Mouse (Mus musculus) megakaryocyte, adult 5-6 weeks (primary cell): ENCODE measurements around the gene Krtap5-1. TPM values are rescaled to one million over a fixed set of nuclear protein-coding genes. Genes with fewer than 3 reads are reported as not detected.
"Not testable (repeated sequence)": the region's sequence is repeated elsewhere in the genome, so short reads cannot be mapped to it uniquely, and the experiment has no call there.

ENCODE experiments used
- ATAC-seq: 2 replicates; pipeline ENCODE4 v1.8.0; 2016; ENCODE audit warnings: mild to moderate bottlenecking, inconsistent platforms; ENCODE audit not compliant: poor library complexity, severe bottlenecking
- total RNA-seq, 2 experiments: library from RNA; stranded (forward) in 1 of 2; stranded (reverse) in 1 of 2; fragments of 153-499, 151-499 nt in 1 of 2; fragments of 221-1000, 200-1000 nt in 1 of 2; gene quantifications; 2 replicates each; pipeline versions ENCODE4 v1.2.3 to v1.2.4; 2015 to 2017

The Krtap5-1 gene
- total RNA-seq (2015) (not detected in 2 replicates), total RNA-seq (2017) (not detected in 2 replicates)

GRCm38 (mm10) chr7:142297018-142297417, at the start of gene Krtap5-1:
Krtap5-1 (minus strand) TSS chr7:142297118.
- not testable (repeated sequence) for ATAC-seq

DNA sequence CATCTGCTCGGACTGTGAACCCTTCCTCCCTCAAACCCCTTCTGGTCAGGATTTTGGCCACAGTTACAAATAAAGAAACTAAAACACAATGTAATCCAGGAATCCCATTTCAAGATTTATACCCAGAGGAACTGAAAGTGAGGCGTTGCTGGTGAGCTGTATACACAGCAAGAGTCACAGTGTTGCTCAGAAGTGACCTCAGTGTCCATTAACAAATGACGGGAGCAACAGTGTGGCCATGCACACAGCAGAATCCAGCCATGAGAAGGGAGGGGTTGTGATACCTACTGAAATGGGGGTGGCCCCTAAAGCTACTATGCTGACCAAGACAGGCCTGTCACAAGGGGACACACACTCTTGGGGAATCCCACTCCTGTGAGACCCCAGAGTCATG, 45.3 kb upstream of the Krtap5-1 start:
- ATAC-seq = peak; percentile 54

DNA sequence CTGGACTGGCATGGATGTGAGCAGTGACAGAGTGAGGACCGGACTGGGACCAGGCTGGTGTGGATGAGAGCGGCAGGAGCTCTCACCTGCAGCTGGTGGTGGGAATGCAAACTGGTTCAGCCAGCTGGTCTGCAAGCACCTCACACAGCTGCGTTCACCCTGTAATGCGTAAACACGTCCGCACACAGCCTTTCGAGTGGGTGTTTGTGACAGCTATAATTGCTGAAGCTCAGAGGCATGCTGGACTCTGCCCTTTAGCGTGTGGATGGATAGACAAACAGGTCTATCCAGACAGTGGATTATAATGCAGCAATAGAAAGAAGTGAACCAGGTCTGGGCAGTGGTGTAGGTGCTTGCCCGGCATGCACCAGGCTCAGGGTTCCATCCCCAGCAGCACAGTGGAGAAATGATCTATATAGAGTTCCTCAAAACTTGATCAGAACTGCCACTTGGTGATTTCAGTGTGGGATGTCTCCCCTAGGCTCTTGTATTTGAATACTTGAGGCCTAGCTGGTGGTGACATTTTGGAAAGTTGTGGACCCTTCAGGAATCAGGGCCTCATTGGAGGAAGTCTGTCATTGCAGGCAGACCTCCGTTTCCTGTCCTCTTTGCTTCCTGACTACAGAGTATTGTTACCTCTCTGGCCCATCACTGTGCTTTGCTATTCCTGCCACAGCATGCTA, 44.8 kb upstream of the Krtap5-1 start:
- peak; percentile 9; the same call in 1 of the 2 replicates for ATAC-seq

GRCm38 (mm10) chr7:142340269-142340970, 43.5 kb upstream of the Krtap5-1 start:
- ATAC-seq = peak; percentile 88

- ATAC-seq = no peak
These were observed 38.2 kb upstream of the Krtap5-1 start for GRCm38 (mm10) chr7:142335151-142335550.

- ATAC-seq = peak; percentile 94
These were observed 37.3 kb upstream of the Krtap5-1 start for GRCm38 (mm10) chr7:142334246-142334645.

GRCm38 (mm10) chr7:142332741-142333140, 35.8 kb upstream of the Krtap5-1 start:
- not testable (repeated sequence) for ATAC-seq

GRCm38 (mm10) chr7:142331281-142331680, 34.4 kb upstream of the Krtap5-1 start:
- no peak for ATAC-seq

DNA sequence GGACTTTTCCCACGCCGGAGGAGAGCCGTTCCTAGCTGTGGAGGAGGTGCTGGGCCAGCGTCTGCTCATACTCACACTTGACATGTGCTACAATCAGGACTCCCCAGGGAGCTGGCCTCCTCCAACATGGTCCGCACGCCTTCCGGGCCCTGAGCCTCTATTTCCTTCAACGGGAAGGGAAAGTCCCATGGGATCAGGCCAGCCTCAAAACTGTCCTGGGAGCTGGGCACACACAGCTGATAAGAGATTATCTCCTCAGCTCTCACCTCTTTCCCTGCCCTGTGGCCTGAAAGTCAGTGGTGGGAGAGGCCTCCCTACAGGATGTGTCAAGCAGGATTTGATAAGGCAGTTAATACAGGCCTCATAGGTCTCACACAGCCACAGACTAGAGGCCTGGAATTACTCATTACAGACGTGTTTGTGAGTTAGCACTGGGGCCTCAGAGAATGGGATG, 33.4 kb upstream of the Krtap5-1 start:
- no peak for ATAC-seq

DNA sequence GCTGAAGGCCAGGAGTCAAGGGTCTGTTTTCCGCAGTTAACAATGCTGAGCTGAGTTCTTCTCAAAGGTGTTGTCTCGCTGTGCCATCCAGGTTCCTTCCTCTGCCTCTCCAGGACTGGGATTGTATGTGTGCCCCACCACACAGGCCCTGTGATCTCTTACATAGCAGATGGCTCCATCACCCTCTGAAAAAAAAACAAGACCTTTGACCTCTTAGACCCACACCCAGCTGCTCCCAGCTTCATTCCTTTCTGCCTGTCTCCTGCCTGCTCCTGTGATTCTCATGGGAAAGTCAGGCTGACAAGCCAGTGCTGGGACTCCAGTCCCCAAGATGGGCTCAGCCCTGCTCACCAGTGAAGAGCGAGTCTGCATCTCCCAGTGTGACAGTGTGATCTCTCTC, 31.6 kb upstream of the Krtap5-1 start:
- no peak for ATAC-seq

DNA sequence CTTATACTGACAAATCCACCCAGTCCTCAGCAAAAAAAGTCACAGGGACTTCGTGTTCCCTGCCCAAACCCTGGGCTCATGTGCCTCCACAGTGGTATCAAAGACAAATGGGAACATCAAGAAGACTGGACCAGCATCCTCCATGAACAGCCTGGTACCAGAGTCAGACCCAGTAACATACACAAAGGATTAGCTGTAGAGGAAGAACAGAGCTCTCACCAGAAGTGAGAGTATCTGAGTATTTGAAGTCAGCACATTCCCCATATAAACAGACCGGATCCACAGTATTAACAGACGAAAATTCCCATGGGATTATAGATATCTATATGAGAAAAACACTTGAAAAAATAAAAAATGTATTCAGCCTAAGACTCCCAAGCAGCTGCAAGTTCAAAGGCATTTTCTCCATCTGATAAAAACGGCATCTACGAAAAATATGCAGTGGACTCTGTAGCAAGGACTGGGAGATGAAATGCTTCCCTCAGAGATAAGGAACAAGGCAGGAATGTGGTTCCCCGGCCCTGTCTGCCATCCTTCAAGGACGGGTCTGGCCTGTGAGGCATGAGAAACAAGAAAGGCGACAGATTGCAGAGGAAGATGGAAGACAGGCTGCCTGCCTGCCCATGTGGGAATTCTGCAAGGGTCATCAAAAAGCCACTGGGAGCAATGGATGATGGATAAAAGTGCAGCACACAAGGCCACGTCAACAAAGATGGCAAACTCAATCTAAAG, 30.0 kb upstream of the Krtap5-1 start:
- no peak for ATAC-seq

- ATAC-seq = no peak
These were observed 26.6 kb upstream of the Krtap5-1 start for GRCm38 (mm10) chr7:142323396-142324117.

DNA sequence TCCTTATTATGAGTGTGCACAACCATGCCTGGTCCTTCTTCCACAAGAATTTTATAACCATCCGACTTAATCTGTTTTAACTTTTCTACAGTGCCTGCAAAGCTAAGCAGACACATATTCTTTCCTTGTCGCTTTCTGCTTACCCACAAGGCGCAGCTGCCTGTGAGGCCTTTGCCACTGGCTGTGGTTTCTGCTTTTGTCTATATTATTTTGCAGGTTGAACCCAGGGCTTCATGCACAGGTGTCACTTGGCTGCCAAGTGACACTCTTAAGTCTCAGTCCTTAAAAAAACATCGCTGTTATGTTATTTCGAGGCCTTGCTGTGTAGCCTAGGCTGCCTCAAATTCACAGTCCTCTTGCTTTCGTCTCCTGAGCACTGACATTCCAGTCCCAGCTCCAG, 25.7 kb upstream of the Krtap5-1 start:
- no peak for ATAC-seq

- ATAC-seq = not testable (repeated sequence)
These were observed 24.9 kb upstream of the Krtap5-1 start for GRCm38 (mm10) chr7:142321637-142322306.

DNA sequence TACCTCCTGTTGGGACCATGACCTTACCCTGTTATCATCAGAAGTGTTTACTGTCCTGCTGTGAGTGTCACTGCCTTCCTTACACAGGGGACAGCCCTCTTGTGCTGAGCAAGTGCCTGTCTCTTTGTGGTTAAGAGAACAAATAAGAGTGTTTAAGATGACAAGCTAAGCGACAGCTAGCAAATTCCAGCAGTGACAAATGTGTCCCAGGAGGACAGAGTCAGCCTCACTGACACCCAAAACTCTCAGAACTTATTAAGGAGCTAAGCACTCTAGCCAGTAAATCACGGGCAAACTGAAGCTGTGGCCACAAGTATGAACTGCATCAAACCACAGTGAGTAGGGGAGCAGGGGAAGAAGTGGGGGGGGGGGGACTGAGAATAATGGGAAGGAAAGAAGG, 24.0 kb upstream of the Krtap5-1 start:
- ATAC-seq = no peak

- ATAC-seq = no peak
These were observed 22.2 kb upstream of the Krtap5-1 start for GRCm38 (mm10) chr7:142319124-142319523.

DNA sequence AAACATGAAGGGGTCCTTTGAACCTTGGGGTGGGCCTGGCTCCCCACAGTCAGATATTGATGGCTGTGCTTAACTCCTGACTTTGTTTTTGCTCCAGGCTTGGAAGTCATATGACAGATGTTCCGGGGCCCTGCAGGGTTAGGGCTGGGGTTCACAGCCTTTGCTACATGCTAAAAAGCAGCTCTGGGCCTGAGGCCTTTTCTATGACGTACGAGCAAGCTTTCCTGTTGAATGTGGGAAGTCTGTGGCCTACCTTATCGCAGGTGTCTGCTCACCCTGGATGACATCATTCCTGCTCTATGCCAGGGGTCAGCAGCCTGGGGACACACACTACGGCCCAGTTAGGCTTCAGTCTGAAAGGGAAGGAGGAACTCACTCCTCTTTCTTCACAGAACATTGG, 20.3 kb upstream of the Krtap5-1 start:
- ATAC-seq = no peak

GRCm38 (mm10) chr7:142316558-142316957, 19.6 kb upstream of the Krtap5-1 start:
- peak; percentile 68; the same call in 1 of the 2 replicates for ATAC-seq

DNA sequence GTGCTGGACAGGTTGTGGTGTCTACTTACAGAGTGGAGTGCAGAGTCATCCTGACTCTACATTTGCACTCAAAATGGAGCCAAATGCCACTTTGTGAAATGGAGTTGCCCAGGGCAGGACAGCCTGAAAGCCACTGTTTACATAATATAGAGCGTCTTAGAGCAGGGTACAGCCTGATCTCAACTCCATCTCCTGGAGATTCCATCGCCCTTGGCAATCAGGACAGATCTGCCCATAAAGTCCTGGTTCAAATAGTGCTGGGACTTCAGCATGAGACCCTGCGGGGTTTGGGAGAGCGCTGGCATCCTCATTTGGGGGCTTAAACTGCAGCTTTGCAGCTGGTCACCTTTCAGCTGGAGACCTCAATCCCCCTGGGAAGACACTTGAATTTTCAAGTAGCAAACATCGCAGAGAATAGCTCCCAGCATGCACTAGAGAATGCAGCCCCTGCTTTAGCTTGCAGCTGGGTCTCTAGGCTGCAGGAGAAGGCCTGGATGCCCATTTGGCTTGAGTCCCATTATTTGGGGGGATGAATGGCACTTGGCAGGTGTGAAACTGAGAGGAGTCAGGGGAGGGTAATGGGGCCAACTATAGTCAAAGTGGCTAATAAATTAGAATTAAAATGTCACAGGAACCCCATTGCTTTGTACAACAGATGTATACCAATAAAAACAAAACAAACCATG, 17.8 kb upstream of the Krtap5-1 start:
- ATAC-seq = no peak

- ATAC-seq = not testable (repeated sequence)
These were observed 7.0 kb upstream of the Krtap5-1 start for GRCm38 (mm10) chr7:142303929-142304328.
